Mouse (Mus musculus) liver, adult 2 months (tissue): ENCODE results near the gene 6430550D23Rik. TPM values are rescaled to one million over a fixed set of nuclear protein-coding genes. Genes with fewer than 3 reads are reported as not detected.

Experiments
- DNase-seq: peaks from one replicate; pipeline ENCODE4 v3.0.0-alpha.2; 2011; ENCODE audit warnings: low read depth, low spot score; ENCODE audit errors: extremely low read depth
- H3K27ac ChIP-seq: fragments of 200-500 bp; replicated peaks from 2 replicates; pipeline ENCODE4 v1.5.1; 2012; ENCODE audit warnings: low read depth, mild to moderate bottlenecking, control low read depth, inconsistent platforms, low read length; ENCODE audit not compliant: insufficient read depth
- H3K27me3 ChIP-seq: fragments of 200-500 bp; 2 replicates; pipeline ENCODE4 v1.6.1; 2012; ENCODE audit warnings: mild to moderate bottlenecking, moderate library complexity, low read length, inconsistent platforms; ENCODE audit not compliant: control insufficient read depth, insufficient read depth
- H3K36me3 ChIP-seq: fragments of 200-500 bp; 2 replicates; pipeline ENCODE4 v1.6.1; 2012; ENCODE audit warnings: low read length, inconsistent platforms; ENCODE audit not compliant: control insufficient read depth, insufficient read depth
- H3K4me1 ChIP-seq: fragments of 200-500 bp; 2 replicates; pipeline ENCODE4 v1.6.1; 2011; ENCODE audit warnings: low read length; ENCODE audit not compliant: control insufficient read depth, insufficient read depth
- H3K4me3 ChIP-seq: fragments of 200-500 bp; 2 replicates; pipeline ENCODE4 v1.5.1; 2011; ENCODE audit warnings: low read depth, mild to moderate bottlenecking, control low read depth, low read length, moderate library complexity; ENCODE audit not compliant: insufficient read depth
- H3K79me2 ChIP-seq: fragments of 200-500 bp; 2 replicates; pipeline ENCODE4 v1.6.1; 2012; ENCODE audit warnings: inconsistent platforms, mild to moderate bottlenecking, low read length, moderate library complexity; ENCODE audit not compliant: control insufficient read depth, insufficient read depth
- H3K9ac ChIP-seq: fragments of 200-500 bp; 2 replicates; pipeline ENCODE4 v1.6.1; 2012; ENCODE audit warnings: low read depth, mild to moderate bottlenecking, control low read depth, inconsistent platforms, low read length
- CTCF ChIP-seq: fragments of 200-500 bp; IDR thresholded peaks from 2 replicates; pipeline ENCODE4 v1.5.1; 2011; ENCODE audit warnings: low read depth, low read length, control low read depth
- POLR2A ChIP-seq: fragments of 200-500 bp; IDR thresholded peaks from 2 replicates; pipeline ENCODE4 v1.6.1; 2011; ENCODE audit warnings: low read length, control low read depth; ENCODE audit not compliant: insufficient read depth; ENCODE audit errors: extremely low read depth
- WGBS: fragments of 180-500 bp; shearing (Covaris S2); methylation state at CpG from one replicate; pipeline ENCODE4 v1.1.7; 2018; 5-methylcytosine and 5-hydroxymethylcytosine counted together
- polyA plus RNA-seq: library from polyadenylated mRNA; depleted of rRNA; stranded (reverse); fragments of >200 nt; gene quantifications from 2 replicates; pipeline ENCODE4 v1.2.3, GENCODE M21; 2012
- total RNA-seq: library from RNA; depleted of rRNA; stranded (reverse); fragments of >200 nt; gene quantifications from 2 replicates; pipeline ENCODE4 v1.2.3, GENCODE M21; 2014

6430550D23Rik gene
- total and polyA plus RNA-seq, 2 experiments: 3.5 to 3.9 TPM

GRCm38 (mm10) chr2:155962991-155963390 is 44.8 kb downstream of the 6430550D23Rik start:
- TF ChIP-seq CTCF (no peak), POLR2A (no peak)
- Histone ChIP-seq H3K4me1 (no peaks in the 10 kb centered on the region), H3K27me3 (no peaks in the 10 kb centered on the region), H3K9ac (no peak overlapping the region), H3K36me3 (peaks cover 13% of the 10 kb centered on the region; the same call in 1 of the 2 replicates), H3K4me3 (no peak overlapping the region), H3K79me2 (no peaks in the 10 kb centered on the region), H3K27ac (no peak overlapping the region)
- DNase-seq: peak; percentile 12
- WGBS: 53% methylated on average over 1 of the region's 1 CpGs

GRCm38 (mm10) chr2:155961862-155962261 is 45.9 kb downstream of the 6430550D23Rik start:
- Histone ChIP-seq H3K79me2 (no peaks in the 10 kb centered on the region), H3K27ac (no peak overlapping the region), H3K36me3 (peaks cover 11% of the 10 kb centered on the region; the same call in 1 of the 2 replicates), H3K27me3 (no peaks in the 10 kb centered on the region), H3K4me1 (0 out of 2 replicates have a peak, but pooled peaks cover 3% of the 10 kb centered on the region), H3K9ac (no peak overlapping the region), H3K4me3 (no peak overlapping the region)
- no peak for DNase-seq
- TF ChIP-seq CTCF (no peak), POLR2A (no peak)
- WGBS: 92% methylated on average over 10 of the region's 10 CpGs

- Histone ChIP-seq H3K9ac (no peak overlapping the region), H3K4me1 (0 out of 2 replicates have a peak, but pooled peaks cover 3% of the 10 kb centered on the region), H3K27me3 (no peaks in the 10 kb centered on the region), H3K4me3 (no peak overlapping the region), H3K27ac (no peak overlapping the region), H3K36me3 (peaks cover 8% of the 10 kb centered on the region; the same call in 1 of the 2 replicates), H3K79me2 (peaks cover 4% of the 10 kb centered on the region; the same call in 1 of the 2 replicates)
- TF ChIP-seq POLR2A: no peak
- TF ChIP-seq CTCF: no peak
- DNase-seq: no peak
- WGBS: 78% methylated on average over 5 of the region's 5 CpGs
These were observed 47.8 kb downstream of the 6430550D23Rik start for GRCm38 (mm10) chr2:155959981-155960380.

GRCm38 (mm10) chr2:155956134-155957059 is 51.4 kb downstream of the 6430550D23Rik start, which contains the start of gene Cep250:
TSS of gene Cep250 (plus strand) at chr2:155956458.
- Histone ChIP-seq H3K36me3 (no peaks in the 10 kb centered on the region), H3K4me3 (peak within 1 kb of the TSS; percentile 78), H3K79me2 (peaks cover 4% of the 10 kb centered on the region; the same call in 1 of the 2 replicates), H3K27me3 (no peaks in the 10 kb centered on the region), H3K4me1 (0 out of 2 replicates have a peak, but pooled peaks cover 3% of the 10 kb centered on the region), H3K27ac (peak within 1 kb of the TSS; percentile 74), H3K9ac (peak within 1 kb of the TSS; percentile 82)
- under 1% methylated on average over 59 of the region's 59 CpGs for WGBS
- TF ChIP-seq POLR2A (peak; percentile 67; the same call in 1 of the 2 replicates), CTCF (no peak)
- DNase-seq: peak; percentile 84

GRCm38 (mm10) chr2:155952006-155952405 is 55.8 kb downstream of the 6430550D23Rik start:
- Histone ChIP-seq H3K9ac (no peak overlapping the region), H3K79me2 (peaks cover 4% of the 10 kb centered on the region; the same call in 1 of the 2 replicates), H3K4me1 (no peaks in the 10 kb centered on the region), H3K27ac (no peak overlapping the region), H3K27me3 (no peaks in the 10 kb centered on the region), H3K4me3 (no peak overlapping the region), H3K36me3 (no peaks in the 10 kb centered on the region)
- DNase-seq: peak; percentile 51
- TF ChIP-seq POLR2A (no peak), CTCF (no peak)
